Mouse (Mus musculus): ENCODE measurements at regions not wholly inside any gene's neighbourhood (a gene's known extent, or its start where the extent isn't known, plus 50 kb on each side); places are given as distances from the start of the nearest gene placed in this dataset.

GRCm38 (mm10) chr1:154067856-154068255, 133.1 kb upstream of the Zfp648 start:
- TF ChIP-seq POLR2A (IDR thresholded peaks at IDR 0.05; ENCODE audit: low read depth, low read length) (no peak), CTCF (IDR thresholded peaks at IDR 0.05; ENCODE audit: extremely low read depth, insufficient read length, insufficient replicate concordance, low read depth, low read length) (no peak)

Measured in small intestine, adult 2 months (tissue).